Mouse (Mus musculus) cortical plate, adult 2 months (tissue): ENCODE results near the gene Dad1.

Experiments used
- CTCF ChIP-seq: fragments of 200-500 bp; IDR thresholded peaks from 2 replicates; pipeline ENCODE4 v1.5.1; 2011; ENCODE audit warnings: mild to moderate bottlenecking, control low read depth, low read length; ENCODE audit not compliant: insufficient read depth; ENCODE audit errors: extremely low read depth
- POLR2A ChIP-seq: fragments of 200-500 bp; IDR thresholded peaks from 2 replicates; pipeline ENCODE4 v1.6.1; 2011; ENCODE audit warnings: mild to moderate bottlenecking, low read length, control low read depth; ENCODE audit not compliant: insufficient read depth; ENCODE audit errors: extremely low read depth

DNA sequence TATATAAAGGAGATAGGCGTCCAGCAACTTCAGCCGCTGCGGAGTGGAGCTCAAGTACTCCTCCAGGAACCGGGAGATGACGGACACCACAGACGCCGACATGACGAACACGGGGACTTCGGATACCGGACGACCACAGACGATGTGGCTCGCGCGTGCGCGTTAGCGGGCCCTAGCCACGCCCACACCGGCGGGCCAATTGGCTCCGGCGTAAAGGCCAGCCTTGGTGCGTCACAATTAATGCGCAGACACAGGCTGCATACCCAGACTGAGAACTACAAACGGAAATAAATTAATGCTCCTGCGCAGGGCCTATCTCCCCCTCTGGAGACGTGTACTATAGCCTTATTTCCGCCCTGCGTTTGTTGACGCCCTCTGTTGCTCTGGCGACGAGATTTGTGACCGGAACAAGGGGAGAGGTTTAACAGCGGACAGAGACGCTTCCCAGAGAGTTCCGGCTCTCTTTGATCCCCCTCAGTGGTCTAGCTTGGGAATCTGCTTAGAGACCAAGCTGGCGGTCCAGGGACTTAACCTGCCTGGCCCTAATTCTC lies at the start of gene Dad1, which contains the start of gene Abhd4:
- TF ChIP-seq CTCF (no peak), POLR2A (peak; percentile 95)
